Mouse (Mus musculus) frontal cortex, adult (tissue): Measurements from ENCODE around the gene Capg.

Source experiments
- ATAC-seq: cut with Nextera tagmentation; 2 replicates; pipeline ENCODE4 v1.9.2; 2017; ENCODE audit warnings: mild to moderate bottlenecking, moderate library complexity, mixed read lengths; ENCODE audit not compliant: low TSS enrichment

The Capg gene

GRCm38 (mm10) chr6:72607060-72607459, 62.9 kb downstream of the Capg start:
- ATAC-seq = no peak

GRCm38 (mm10) chr6:72607676-72608075, 63.5 kb downstream of the Capg start:
- no peak for ATAC-seq

GRCm38 (mm10) chr6:72608662-72609184, 64.5 kb downstream of the Capg start:
- no peak for ATAC-seq

- no peak for ATAC-seq
Measured at GRCm38 (mm10) chr6:72610261-72610660, 66.1 kb downstream of the Capg start.
